Mouse (Mus musculus) heart, postnatal 0 days (tissue): ENCODE results near the gene Slc6a16.

Experiments used
- CTCF ChIP-seq: IDR thresholded peaks from 2 replicates; pipeline ENCODE4 v1.5.1; 2016; ENCODE audit warnings: antibody characterized with exemption, control low read depth, low read depth
- EP300 ChIP-seq: IDR thresholded peaks from 2 replicates; pipeline ENCODE4 v1.6.1; 2016; ENCODE audit warnings: antibody characterized with exemption, low read depth

DNA sequence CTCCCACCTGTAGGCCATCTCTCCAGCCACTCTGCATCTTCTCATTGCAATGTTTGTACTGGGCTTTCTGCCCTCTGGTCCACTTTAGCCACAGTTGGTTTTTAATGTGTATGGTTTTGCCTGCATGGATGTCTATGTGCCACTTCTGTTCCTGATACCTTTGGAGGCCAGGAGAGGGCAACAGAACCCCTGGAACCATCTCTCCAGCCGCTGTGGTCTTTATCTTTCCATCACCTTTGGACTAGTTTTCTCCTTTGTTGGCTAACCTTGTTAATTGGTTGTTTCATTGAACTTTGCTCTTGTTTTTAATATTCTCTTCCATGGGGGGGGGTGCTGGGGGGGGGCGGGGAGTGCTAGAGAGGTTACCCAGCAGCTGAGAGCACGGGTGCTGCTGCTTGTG is 23.5 kb downstream of the Slc6a16 start:
- TF ChIP-seq CTCF (no peak), EP300 (no peak)
